Mouse (Mus musculus): ENCODE measurements around the gene Vmn2r77. TPM values are rescaled to one million over a fixed set of nuclear protein-coding genes. Genes with fewer than 3 reads are reported as not detected.

Vmn2r77 gene
- total and polyA plus RNA-seq, 3 experiments = not detected

DNA sequence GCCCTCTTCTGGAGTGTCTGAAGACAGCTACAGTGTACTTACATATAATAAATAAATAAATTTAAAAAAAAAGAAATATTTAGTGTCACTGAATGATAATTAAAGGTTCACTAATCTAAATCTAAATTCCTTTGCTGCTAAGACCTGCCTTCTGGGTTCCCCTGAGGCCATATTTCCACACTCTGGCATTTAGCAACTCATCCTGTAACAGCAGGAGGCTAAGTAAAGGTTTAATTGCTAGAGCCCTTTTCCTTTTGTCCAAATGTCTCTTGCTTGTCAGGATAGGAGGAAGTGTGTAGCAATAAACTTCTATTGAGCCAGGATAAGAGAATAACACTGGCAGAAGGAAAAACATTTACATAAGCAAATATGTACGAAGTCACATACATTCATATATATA is 21.6 kb downstream of the Vmn2r77 start:
- Histone ChIP-seq H3K4me1 (ENCODE audit: insufficient read depth, low read depth, low read length) (no peaks in the 10 kb centered on the region), H3K9me3 (replicated peaks) (no peaks in the 10 kb centered on the region), H3K27me3 (ENCODE audit: insufficient read depth, low read length) (no peaks in the 10 kb centered on the region), H3K36me3 (replicated peaks) (no peaks in the 10 kb centered on the region), H3K4me3 (ENCODE audit: low read depth, low read length) (no peak overlapping the region)
- DNase-seq (ENCODE audit: low spot score) (no peak), ATAC-seq (ENCODE audit: extremely low read depth, insufficient number of reproducible peaks, low FRiP score, poor library complexity, severe bottlenecking) (no peak)
- no peak for TF ChIP-seq GATA2 (IDR thresholded peaks at IDR 0.05; ENCODE audit: borderline replicate concordance, low read depth, low read length)
- TF ChIP-seq POLR2AphosphoS5 (IDR thresholded peaks at IDR 0.05; ENCODE audit: insufficient replicate concordance, low read depth, low read length) = no peak

Other genes starting within 250 kb of the Vmn2r77 start
- not detected in 2 replicates for gene Olfr295, start 211.2 kb upstream of the Vmn2r77 start, total RNA-seq (2014; fragmentation: Nextera tagmentation)
- gene Olfr295, start 211.2 kb upstream of the Vmn2r77 start, total RNA-seq (2017) = 0.06 and 0.27 TPM in 2 replicates
- gene Olfr295, start 211.2 kb upstream of the Vmn2r77 start, polyA plus RNA-seq (2012) = not detected in 2 replicates
- not detected in 2 replicates for gene Olfr294, start 178.4 kb upstream of the Vmn2r77 start, total RNA-seq (2014; fragmentation: Nextera tagmentation)
- gene Olfr294, start 178.4 kb upstream of the Vmn2r77 start, total RNA-seq (2017) = 0.12 and 0.16 TPM in 2 replicates
- gene Olfr294, start 178.4 kb upstream of the Vmn2r77 start, polyA plus RNA-seq (2012) = not detected in 2 replicates
- not detected in 2 replicates for gene Olfr293, start 146.0 kb upstream of the Vmn2r77 start, total RNA-seq (2014; fragmentation: Nextera tagmentation)
- 0.33 and 0.35 TPM in 2 replicates for gene Olfr293, start 146.0 kb upstream of the Vmn2r77 start, total RNA-seq (2017)
- gene Olfr293, start 146.0 kb upstream of the Vmn2r77 start, polyA plus RNA-seq (2012) = not detected in 2 replicates
- gene Olfr292, start 106.7 kb upstream of the Vmn2r77 start, total RNA-seq (2014; fragmentation: Nextera tagmentation) = not detected in 2 replicates
- 0.06 and 0.11 TPM in 2 replicates for gene Olfr292, start 106.7 kb upstream of the Vmn2r77 start, total RNA-seq (2017)
- not detected in 2 replicates for gene Olfr292, start 106.7 kb upstream of the Vmn2r77 start, polyA plus RNA-seq (2012)
- not detected in 2 replicates for gene Folh1, start 19.1 kb upstream of the Vmn2r77 start, total RNA-seq (2014; fragmentation: Nextera tagmentation)
- gene Folh1, start 19.1 kb upstream of the Vmn2r77 start, total RNA-seq (2017) = 0.05 and 0.06 TPM in 2 replicates
- gene Folh1, start 19.1 kb upstream of the Vmn2r77 start, polyA plus RNA-seq (2012) = not detected in 2 replicates
- not detected in 2 replicates for gene Vmn2r78, start 120.1 kb downstream of the Vmn2r77 start, total RNA-seq (2014; fragmentation: Nextera tagmentation)
- 0.05 and 0.06 TPM in 2 replicates for gene Vmn2r78, start 120.1 kb downstream of the Vmn2r77 start, total RNA-seq (2017)
- not detected in 2 replicates for gene Vmn2r78, start 120.1 kb downstream of the Vmn2r77 start, polyA plus RNA-seq (2012)
- gene Vmn2r79, start 201.1 kb downstream of the Vmn2r77 start, total RNA-seq (2014; fragmentation: Nextera tagmentation) = 0.10 TPM in 1 of 2 replicates, not detected in the other
- gene Vmn2r79, start 201.1 kb downstream of the Vmn2r77 start, total RNA-seq (2017) = 0.06 and 0.11 TPM in 2 replicates
- gene Vmn2r79, start 201.1 kb downstream of the Vmn2r77 start, polyA plus RNA-seq (2012) = not detected in 2 replicates